Mouse (Mus musculus) erythroblast, embryonic 14.5 days (primary cell): ENCODE data around the gene Efna3. TPM values are rescaled to one million over a fixed set of nuclear protein-coding genes. Genes with fewer than 3 reads are reported as not detected.

Experiments
- H3K27me3 ChIP-seq: 2 replicates; pipeline ENCODE4 v1.6.1; 2012; ENCODE audit warnings: inconsistent platforms; ENCODE audit not compliant: control insufficient read depth
- H3K36me3 ChIP-seq: 2 replicates; pipeline ENCODE4 v1.6.1; 2012; ENCODE audit warnings: mild to moderate bottlenecking, inconsistent platforms; ENCODE audit not compliant: control insufficient read depth
- H3K4me1 ChIP-seq: 2 replicates; pipeline ENCODE4 v1.6.1; 2012; ENCODE audit warnings: inconsistent platforms; ENCODE audit not compliant: control insufficient read depth
- H3K4me3 ChIP-seq: replicated peaks from 2 replicates; pipeline ENCODE3; 2012; ENCODE audit warnings: moderate library complexity, mild to moderate bottlenecking, inconsistent platforms
- H3K9me3 ChIP-seq: 2 replicates; pipeline ENCODE4 v1.6.1; 2012; ENCODE audit warnings: low read length, inconsistent platforms, mixed read lengths; ENCODE audit not compliant: control insufficient read depth
- GATA1 ChIP-seq: IDR thresholded peaks from 2 replicates; pipeline ENCODE4 v1.6.1; 2012; ENCODE audit warnings: low read length, inconsistent platforms, mixed read lengths
- TAL1 ChIP-seq: IDR thresholded peaks from 3 replicates; pipeline ENCODE4 v1.6.1; 2012; ENCODE audit warnings: low read length, inconsistent platforms, mixed read lengths
- polyA plus RNA-seq: library from polyadenylated mRNA; stranded (reverse); fragments of >175 nt; gene quantifications from 2 replicates; pipeline ENCODE4 v1.2.3, GENCODE M21; 2012

Gene Efna3
- polyA plus RNA-seq, 1 experiment: not detected

DNA sequence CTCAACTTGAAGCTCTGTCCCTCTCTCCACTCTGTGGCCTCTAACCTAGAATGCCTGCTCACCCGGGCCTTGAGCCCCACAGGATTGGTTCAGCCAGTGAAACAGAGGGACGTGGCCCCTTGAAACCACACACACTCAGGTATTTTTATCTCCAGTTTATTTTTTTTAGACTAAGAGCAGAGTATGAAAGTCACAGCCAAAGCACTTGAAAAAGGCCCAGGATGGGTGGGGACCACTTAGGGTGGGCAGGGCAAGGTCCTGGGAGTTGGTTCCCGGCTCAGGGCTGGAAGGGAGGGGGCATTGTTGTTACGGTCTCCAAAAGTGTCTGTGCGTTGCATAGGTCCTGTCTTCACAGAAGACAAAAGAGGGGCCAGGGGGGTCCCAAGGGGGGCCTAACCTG is 8.4 kb downstream of the Efna3 start:
- TF ChIP-seq TAL1 (no peak), GATA1 (no peak)
- Histone ChIP-seq H3K9me3 (no peaks in the 10 kb centered on the region; the same call in 1 of the 2 replicates), H3K27me3 (peaks cover 42% of the 10 kb centered on the region), H3K36me3 (no peaks in the 10 kb centered on the region), H3K4me1 (peaks cover 4% of the 10 kb centered on the region), H3K4me3 (no peak overlapping the region)

DNA sequence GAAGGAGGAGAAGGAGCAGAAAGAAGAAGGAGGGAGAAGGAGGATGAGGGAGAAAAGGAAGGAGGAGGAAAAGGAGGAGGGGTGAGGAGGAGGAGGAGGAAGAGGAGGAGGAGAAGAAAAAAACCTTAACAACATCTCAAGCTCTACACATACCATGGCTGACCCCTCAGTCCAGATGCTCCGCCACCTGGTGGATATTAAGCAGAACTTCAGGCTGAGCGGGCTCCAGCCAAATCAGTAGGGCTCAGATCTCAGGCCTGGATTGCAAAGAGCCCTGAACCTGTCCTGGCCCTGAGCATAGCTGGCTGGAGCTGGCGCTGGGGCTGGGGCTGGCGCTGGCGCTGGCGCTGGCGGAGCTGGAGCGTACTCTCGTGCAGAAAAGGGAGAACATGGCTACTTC is 14.7 kb downstream of the Efna3 start:
- no peaks in the 10 kb centered on the region; the same call in 1 of the 2 replicates for H3K27me3 ChIP-seq
- TF ChIP-seq TAL1 (no peak), GATA1 (no peak)

GRCm38 (mm10) chr3:89305551-89306325 is 17.0 kb downstream of the Efna3 start:
- Histone ChIP-seq H3K9me3 (no peaks in the 10 kb centered on the region), H3K4me1 (no peaks in the 10 kb centered on the region), H3K36me3 (no peaks in the 10 kb centered on the region), H3K27me3 (peaks cover 2% of the 10 kb centered on the region; the same call in 1 of the 2 replicates), H3K4me3 (no peak overlapping the region)
- no peak for TF ChIP-seq TAL1
- TF ChIP-seq GATA1: no peak

More for the DNA sequence above, 14.7 kb downstream of the Efna3 start:
- Histone ChIP-seq H3K4me1 (no peaks in the 10 kb centered on the region), H3K36me3 (no peaks in the 10 kb centered on the region), H3K9me3 (no peaks in the 10 kb centered on the region), H3K4me3 (no peak overlapping the region)

- Histone ChIP-seq H3K4me1 (no peaks in the 10 kb centered on the region), H3K4me3 (no peak overlapping the region), H3K27me3 (peaks cover 6% of the 10 kb centered on the region), H3K9me3 (no peaks in the 10 kb centered on the region), H3K36me3 (no peaks in the 10 kb centered on the region)
- no peak for TF ChIP-seq GATA1
- TF ChIP-seq TAL1: no peak
These were observed 17.7 kb downstream of the Efna3 start for GRCm38 (mm10) chr3:89305105-89305504.

- no peaks in the 10 kb centered on the region for H3K4me1 ChIP-seq
- no peak overlapping the region for H3K4me3 ChIP-seq
- H3K36me3 ChIP-seq: no peaks in the 10 kb centered on the region
- peaks cover 13% of the 10 kb centered on the region for H3K27me3 ChIP-seq
- H3K9me3 ChIP-seq: no peaks in the 10 kb centered on the region
- TF ChIP-seq GATA1: no peak
- TF ChIP-seq TAL1: no peak
These were observed 18.3 kb downstream of the Efna3 start for GRCm38 (mm10) chr3:89304440-89304839.

GRCm38 (mm10) chr3:89300514-89300913 is 22.3 kb downstream of the Efna3 start:
- TF ChIP-seq TAL1 (no peak), GATA1 (no peak)
- Histone ChIP-seq H3K4me1 (no peaks in the 10 kb centered on the region), H3K9me3 (no peaks in the 10 kb centered on the region), H3K4me3 (no peak overlapping the region), H3K27me3 (peaks cover 29% of the 10 kb centered on the region), H3K36me3 (no peaks in the 10 kb centered on the region)

- H3K4me3 ChIP-seq: no peak overlapping the region
- no peaks in the 10 kb centered on the region for H3K9me3 ChIP-seq
- H3K27me3 ChIP-seq: peaks cover 29% of the 10 kb centered on the region
- no peaks in the 10 kb centered on the region for H3K4me1 ChIP-seq
- no peak for TF ChIP-seq TAL1
- H3K36me3 ChIP-seq: no peaks in the 10 kb centered on the region
These were observed 22.7 kb downstream of the Efna3 start for GRCm38 (mm10) chr3:89300071-89300470.

DNA sequence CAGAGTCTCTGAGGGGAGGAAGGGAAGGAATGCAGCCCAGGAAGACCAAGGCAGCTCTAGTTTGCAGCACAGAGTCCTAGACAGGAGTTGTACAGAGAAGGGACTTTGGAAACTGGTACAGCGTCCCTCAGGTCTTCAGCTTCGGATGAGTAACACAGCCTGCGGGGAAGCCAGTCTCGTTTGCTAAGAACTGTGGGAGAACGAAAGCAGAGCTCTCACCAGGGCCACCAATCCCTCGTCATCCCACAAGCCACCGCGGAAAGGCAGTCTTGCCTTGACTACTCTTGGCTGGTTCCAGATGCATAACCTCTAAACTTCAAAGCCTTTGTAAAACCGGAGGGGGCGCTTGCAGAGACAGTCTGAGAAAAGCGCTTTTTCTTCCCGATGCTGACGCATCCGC is 23.3 kb downstream of the Efna3 start:
- TF ChIP-seq TAL1: no peak
- no peak for TF ChIP-seq GATA1
- Histone ChIP-seq H3K4me3 (no peak overlapping the region), H3K9me3 (no peaks in the 10 kb centered on the region), H3K4me1 (no peaks in the 10 kb centered on the region), H3K36me3 (no peaks in the 10 kb centered on the region), H3K27me3 (peaks cover 29% of the 10 kb centered on the region)

GRCm38 (mm10) chr3:89298908-89299307 is 23.9 kb downstream of the Efna3 start:
- Histone ChIP-seq H3K27me3 (peaks cover 29% of the 10 kb centered on the region), H3K4me3 (no peak overlapping the region), H3K36me3 (no peaks in the 10 kb centered on the region), H3K4me1 (no peaks in the 10 kb centered on the region), H3K9me3 (no peaks in the 10 kb centered on the region)
- TF ChIP-seq GATA1 (no peak), TAL1 (no peak)

GRCm38 (mm10) chr3:89296761-89297396 is 25.9 kb downstream of the Efna3 start:
- Histone ChIP-seq H3K4me3 (no peak overlapping the region), H3K4me1 (no peaks in the 10 kb centered on the region), H3K9me3 (no peaks in the 10 kb centered on the region), H3K36me3 (no peaks in the 10 kb centered on the region), H3K27me3 (peaks cover 26% of the 10 kb centered on the region)
- TF ChIP-seq GATA1 (no peak), TAL1 (no peak)
